Mouse (Mus musculus) forebrain, embryonic 14.5 days (tissue): ENCODE results near the gene Tmprss2. TPM values are rescaled to one million over a fixed set of nuclear protein-coding genes. Genes with fewer than 3 reads are reported as not detected.

Experiments used
- ATAC-seq: fragments of 200-750 bp; cut with Nextera tagmentation; 2 replicates; pipeline ENCODE4 v1.8.0; 2017; ENCODE audit warnings: mild to moderate bottlenecking, moderate library complexity
- DNase-seq: peaks from one replicate; pipeline ENCODE4 v3.0.0-alpha.2; 2015; ENCODE audit warnings: low spot score
- H3K27ac ChIP-seq: fragments of 300-500 bp; sonication (generic); 2 replicates; pipeline ENCODE4 v1.5.1; 2014; ENCODE audit warnings: low read depth, mild to moderate bottlenecking, control low read depth, low read length, moderate library complexity
- H3K27me3 ChIP-seq: fragments of 300-500 bp; sonication (generic); replicated peaks from 2 replicates; pipeline ENCODE4 v1.6.1; 2014; ENCODE audit warnings: low read length, control low read depth, mixed read lengths; ENCODE audit not compliant: control insufficient read depth, insufficient read depth
- H3K36me3 ChIP-seq: fragments of 300-500 bp; sonication (generic); 2 replicates; pipeline ENCODE4 v1.6.1; 2014; ENCODE audit warnings: low read length, control low read depth; ENCODE audit not compliant: control insufficient read depth, insufficient read depth
- H3K4me1 ChIP-seq: fragments of 300-500 bp; sonication (generic); 2 replicates; pipeline ENCODE4 v1.6.1; 2014; ENCODE audit warnings: antibody characterized with exemption, low read length, control low read depth; ENCODE audit not compliant: control insufficient read depth, insufficient read depth
- H3K4me2 ChIP-seq: fragments of 300-500 bp; sonication (generic); 2 replicates; pipeline ENCODE4 v1.6.1; 2014; ENCODE audit warnings: mild to moderate bottlenecking, control low read depth, low read length
- H3K4me3 ChIP-seq: fragments of 300-500 bp; sonication (generic); 2 replicates; pipeline ENCODE4 v1.5.1; 2014; ENCODE audit warnings: low read depth, low read length, control low read depth
- H3K9ac ChIP-seq: fragments of 300-500 bp; sonication (generic); 2 replicates; pipeline ENCODE4 v1.6.1; 2014; ENCODE audit warnings: mild to moderate bottlenecking, low read length, control low read depth, moderate library complexity
- H3K9me3 ChIP-seq: fragments of 300-500 bp; sonication (generic); replicated peaks from 2 replicates; pipeline ENCODE4 v1.6.1; 2016; ENCODE audit warnings: low read length, control low read depth, mixed read lengths; ENCODE audit not compliant: control insufficient read depth
- WGBS: fragments of 180-500 bp; shearing (Covaris S2); extraction: QIAGEN DNeasy Blood & Tissue Kit; methylation state at CpG from one replicate; pipeline ENCODE4 v1.1.7; 2014; 5-methylcytosine and 5-hydroxymethylcytosine counted together
- polyA plus RNA-seq: library from polyadenylated mRNA; unstranded; fragments of >200 nt; fragmentation: Nextera tagmentation; extraction: Ambion mirVana; gene quantifications from 2 replicates; pipeline ENCODE4 v1.2.1, GENCODE M21; 2014

Tmprss2 gene
- polyA plus RNA-seq, 1 experiment from 2014 or later: not detected

GRCm38 (mm10) chr16:97536859-97537258 lies 74.1 kb downstream of the Tmprss2 start:
- Histone ChIP-seq H3K4me1 (peaks cover 9% of the 10 kb centered on the region; the same call in 1 of the 2 replicates), H3K27me3 (no peaks in the 10 kb centered on the region), H3K9ac (no peak overlapping the region), H3K4me2 (no peak overlapping the region), H3K4me3 (no peak overlapping the region), H3K9me3 (no peaks in the 10 kb centered on the region), H3K27ac (no peak overlapping the region), H3K36me3 (no peaks in the 10 kb centered on the region)
- no peak for ATAC-seq
- no peak for DNase-seq
- WGBS: 54% methylated on average over 1 of the region's 1 CpGs

- Histone ChIP-seq H3K4me1 (peaks cover 9% of the 10 kb centered on the region; the same call in 1 of the 2 replicates), H3K9ac (no peak overlapping the region), H3K27ac (peak overlapping the region; percentile 14; the same call in 1 of the 2 replicates), H3K4me3 (no peak overlapping the region), H3K27me3 (no peaks in the 10 kb centered on the region), H3K36me3 (no peaks in the 10 kb centered on the region), H3K4me2 (no peak overlapping the region), H3K9me3 (no peaks in the 10 kb centered on the region)
- WGBS: 0% methylated on average over 3 of the region's 3 CpGs
- DNase-seq: peak; percentile 74
- peak; percentile 83 for ATAC-seq
These were observed 75.1 kb downstream of the Tmprss2 start for GRCm38 (mm10) chr16:97535808-97536413.

- H3K9ac ChIP-seq: peak overlapping the region; percentile 13; the same call in 1 of the 2 replicates
- H3K4me3 ChIP-seq: no peak overlapping the region
- H3K9me3 ChIP-seq: no peaks in the 10 kb centered on the region
- H3K27ac ChIP-seq: no peak overlapping the region; the same call in 1 of the 2 replicates
- H3K4me2 ChIP-seq: peak overlapping the region; percentile 25; the same call in 1 of the 2 replicates
- DNase-seq: peak; percentile 55
- no peaks in the 10 kb centered on the region for H3K27me3 ChIP-seq
- H3K36me3 ChIP-seq: no peaks in the 10 kb centered on the region
- peak; percentile 28 for ATAC-seq
- peaks cover 9% of the 10 kb centered on the region; the same call in 1 of the 2 replicates for H3K4me1 ChIP-seq
- 41% methylated on average over 5 of the region's 5 CpGs for WGBS
These were observed 76.0 kb downstream of the Tmprss2 start for GRCm38 (mm10) chr16:97534876-97535461.

- no peak overlapping the region for H3K27ac ChIP-seq
- H3K9ac ChIP-seq: 0 out of 2 replicates have a peak overlapping the region, but pooled peaks have one; percentile 13
- ATAC-seq: 0 out of 2 replicates have a peak, but pooled peaks have one; percentile 16
- no peak overlapping the region for H3K4me3 ChIP-seq
- DNase-seq: peak; percentile 5
- H3K4me2 ChIP-seq: no peak overlapping the region
- WGBS: 46% methylated on average over 1 of the region's 1 CpGs
- no peaks in the 10 kb centered on the region for H3K27me3 ChIP-seq
- peaks cover 9% of the 10 kb centered on the region; the same call in 1 of the 2 replicates for H3K4me1 ChIP-seq
- H3K36me3 ChIP-seq: no peaks in the 10 kb centered on the region
- H3K9me3 ChIP-seq: no peaks in the 10 kb centered on the region
These were observed 76.5 kb downstream of the Tmprss2 start for GRCm38 (mm10) chr16:97534448-97534847.

GRCm38 (mm10) chr16:97533751-97534150 lies 77.2 kb downstream of the Tmprss2 start:
- 92% methylated on average over 5 of the region's 5 CpGs for WGBS
- DNase-seq (no peak), ATAC-seq (no peak)
- Histone ChIP-seq H3K4me1 (peaks cover 9% of the 10 kb centered on the region; the same call in 1 of the 2 replicates), H3K9ac (no peak overlapping the region), H3K27me3 (no peaks in the 10 kb centered on the region), H3K4me3 (no peak overlapping the region), H3K27ac (no peak overlapping the region), H3K36me3 (no peaks in the 10 kb centered on the region), H3K4me2 (no peak overlapping the region), H3K9me3 (no peaks in the 10 kb centered on the region)

- no peaks in the 10 kb centered on the region for H3K36me3 ChIP-seq
- WGBS: 93% methylated on average over 1 of the region's 1 CpGs
These were observed 77.9 kb downstream of the Tmprss2 start for GRCm38 (mm10) chr16:97533126-97533525.

GRCm38 (mm10) chr16:97529241-97529640 lies 81.8 kb downstream of the Tmprss2 start:
- WGBS: 93% methylated on average over 2 of the region's 2 CpGs

More at GRCm38 (mm10) chr16:97533126-97533525, 77.9 kb downstream of the Tmprss2 start:
- no peak for DNase-seq
- no peak overlapping the region for H3K4me3 ChIP-seq
- no peak overlapping the region for H3K4me2 ChIP-seq
- no peak overlapping the region for H3K9ac ChIP-seq
- no peaks in the 10 kb centered on the region for H3K9me3 ChIP-seq
- H3K4me1 ChIP-seq: peaks cover 9% of the 10 kb centered on the region; the same call in 1 of the 2 replicates
- no peak overlapping the region for H3K27ac ChIP-seq
- ATAC-seq: no peak
- no peaks in the 10 kb centered on the region for H3K27me3 ChIP-seq

GRCm38 (mm10) chr16:97523024-97523423 lies 88.0 kb downstream of the Tmprss2 start:
- Histone ChIP-seq H3K4me3 (no peak overlapping the region), H3K9ac (no peak overlapping the region), H3K27me3 (no peaks in the 10 kb centered on the region), H3K9me3 (no peaks in the 10 kb centered on the region), H3K27ac (no peak overlapping the region), H3K36me3 (no peaks in the 10 kb centered on the region), H3K4me2 (no peak overlapping the region), H3K4me1 (no peaks in the 10 kb centered on the region)
- ATAC-seq (no peak), DNase-seq (peak; percentile 78)
- 4% methylated on average over 1 of the region's 1 CpGs for WGBS

More at GRCm38 (mm10) chr16:97529241-97529640, 81.8 kb downstream of the Tmprss2 start:
- H3K4me1 ChIP-seq: no peaks in the 10 kb centered on the region
- no peak overlapping the region for H3K4me3 ChIP-seq
- DNase-seq (no peak), ATAC-seq (no peak)
- H3K9me3 ChIP-seq: no peaks in the 10 kb centered on the region
- H3K27ac ChIP-seq: no peak overlapping the region
- H3K4me2 ChIP-seq: no peak overlapping the region
- H3K36me3 ChIP-seq: no peaks in the 10 kb centered on the region
- H3K9ac ChIP-seq: no peak overlapping the region
- H3K27me3 ChIP-seq: no peaks in the 10 kb centered on the region

- H3K4me3 ChIP-seq: no peak overlapping the region
- no peak overlapping the region for H3K9ac ChIP-seq
- H3K27me3 ChIP-seq: no peaks in the 10 kb centered on the region
- 82% methylated on average over 6 of the region's 6 CpGs for WGBS
- no peak overlapping the region for H3K27ac ChIP-seq
- DNase-seq (no peak), ATAC-seq (no peak)
- no peaks in the 10 kb centered on the region for H3K36me3 ChIP-seq
- H3K9me3 ChIP-seq: no peaks in the 10 kb centered on the region
- no peaks in the 10 kb centered on the region for H3K4me1 ChIP-seq
- no peak overlapping the region for H3K4me2 ChIP-seq
These were observed 89.0 kb downstream of the Tmprss2 start for GRCm38 (mm10) chr16:97521983-97522382.
